9 mouse cellular contexts compared by ENCODE assay signal in the genomic region with DNA sequence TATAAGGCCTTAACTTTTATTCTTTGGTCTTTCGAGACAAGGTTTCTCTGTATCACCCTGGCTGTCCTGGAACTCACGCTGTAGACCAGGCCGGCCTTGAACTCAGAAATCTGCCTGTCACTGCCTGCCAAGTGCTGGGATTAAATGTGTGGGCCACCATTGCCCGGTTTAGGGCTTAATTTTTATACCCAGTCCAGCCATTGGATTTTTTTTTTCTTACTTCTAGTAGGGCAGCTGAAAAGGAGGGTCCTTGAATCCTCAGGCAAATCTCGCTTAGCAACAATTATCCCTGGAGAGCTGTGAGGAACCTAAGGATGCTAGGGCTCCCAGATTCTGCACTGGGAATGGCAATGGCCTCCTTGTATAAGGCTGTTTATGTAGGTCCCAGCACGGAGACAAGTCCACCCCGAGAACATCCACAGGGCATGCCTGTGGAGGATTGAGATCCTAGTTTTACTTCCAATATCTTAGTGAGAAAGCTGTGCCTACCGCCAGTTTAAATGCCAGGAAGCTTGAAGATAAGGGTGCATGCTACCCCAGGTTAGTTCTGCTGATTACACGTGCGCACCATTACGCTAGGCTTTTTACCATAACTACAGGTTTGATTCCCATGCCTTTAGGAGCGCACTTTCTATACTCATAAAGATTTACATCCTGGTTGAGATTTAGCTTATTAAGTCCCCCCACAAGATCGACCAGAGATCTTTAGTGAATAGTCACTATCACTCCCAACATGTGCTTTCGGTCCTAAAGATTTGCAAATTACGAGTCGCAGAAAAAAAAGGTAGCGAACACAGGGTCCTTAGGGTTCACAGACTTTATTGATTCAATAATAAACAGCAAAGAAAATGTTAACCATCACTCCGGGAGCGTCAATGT. TPM values are rescaled to one million over a fixed set of nuclear protein-coding genes. Genes with fewer than 3 reads are reported as not detected.
DNase-seq lines count a peak whose midpoint lies in the region; ATAC-seq and TF ChIP-seq lines count a peak whose summit lies in the region.
"Had no signal": no experiment of that assay in that cellular context is flagged by ENCODE, and none has a peak within 500 bp of the region (broad histone marks: within the 10 kb centered on the region; RNA-seq: fewer than 3 reads in every experiment).

No protein-coding gene starts in this region.

- no peaks in the 10 kb centered on the region for H3K27me3 ChIP-seq in intestine, embryonic 14.5 days (replicated peaks; ENCODE audit: control insufficient read depth, insufficient read depth, low read length)
- no peaks in the 10 kb centered on the region for H3K27me3 ChIP-seq in myocyte (ENCODE audit: control insufficient read depth, insufficient read depth, insufficient read length)

- peak overlapping the region; percentile 85 for H3K4me2 ChIP-seq in intestine, embryonic 14.5 days (ENCODE audit: low read length)
- peak overlapping the region; percentile 95 for H3K4me2 ChIP-seq in myocyte (ENCODE audit: low read depth)

- DNase-seq in layer of hippocampus, adult 2 months (ENCODE audit: low spot score in 2 of 2), result no peak
- no peak for DNase-seq in layer of hippocampus, postnatal 25 days (ENCODE audit: extremely low spot score in 1 of 2, low spot score in 1 of 2)
- DNase-seq in c-Kit-positive CD71-positive TER-119-positive erythroid progenitor cells, embryonic 14.5 days (ENCODE audit: low spot score), result peak; percentile 59
- DNase-seq in intestine, embryonic 14.5 days (ENCODE audit: low spot score), result peak; percentile 55
- no peak for DNase-seq in gastrocnemius, postnatal 4 days (ENCODE audit: low spot score in 2 of 2)
- DNase-seq in thymus, postnatal 25 days, result no peak
- no peak for DNase-seq in spleen, postnatal 14 days (ENCODE audit: low spot score in 2 of 2)

- peak overlapping the region; percentile 94 for H3K27ac ChIP-seq in layer of hippocampus, adult 2 months
- H3K27ac ChIP-seq in intestine, embryonic 14.5 days (ENCODE audit: low read depth), result peak overlapping the region; percentile 88

- H3K9ac ChIP-seq in intestine, embryonic 14.5 days (ENCODE audit: low read length), result peak overlapping the region; percentile 97

- H3K4me1 ChIP-seq in intestine, embryonic 14.5 days (replicated peaks; ENCODE audit: control insufficient read depth, insufficient read depth, low read length), result peaks cover 13% of the 10 kb centered on the region

- H3K4me3 ChIP-seq in layer of hippocampus, adult 2 months, result peak overlapping the region; percentile 64
- peak overlapping the region; percentile 79 for H3K4me3 ChIP-seq in intestine, embryonic 14.5 days (ENCODE audit: low read depth, low read length)
- H3K4me3 ChIP-seq in myocyte, result peak overlapping the region; percentile 53

- H3K9me3 ChIP-seq in intestine, embryonic 14.5 days (ENCODE audit: control insufficient read depth, low read length), result no peaks in the 10 kb centered on the region

- WGBS in intestine, embryonic 14.5 days, result 18% methylated on average over 19 of the region's 19 CpGs

- peaks cover 23% of the 10 kb centered on the region for H3K79me2 ChIP-seq in myocyte (ENCODE audit: control insufficient read depth, insufficient read depth)

- H3K36me3 ChIP-seq in intestine, embryonic 14.5 days (ENCODE audit: control insufficient read depth, insufficient read depth, low read length), result peaks cover 15% of the 10 kb centered on the region
- H3K36me3 ChIP-seq in myocyte (ENCODE audit: control insufficient read depth, insufficient read depth), result no peaks in the 10 kb centered on the region

- TF ChIP-seq CTCF in layer of hippocampus, adult 2 months (conservative IDR thresholded peaks at IDR 0.05), result no peak

- ATAC-seq in intestine, embryonic 14.5 days (replicated peaks; ENCODE audit: low FRiP score, low TSS enrichment, low read depth), result no peak

- no peak for TF ChIP-seq POLR2A in myocyte (IDR thresholded peaks at IDR 0.05; ENCODE audit: insufficient read length, low read depth)

- peak overlapping the region; percentile 6 for H3ac ChIP-seq in myocyte (ENCODE audit: control insufficient read depth, insufficient read length)

TF ChIP-seq in myocyte, 11 proteins besides CTCF, POLR2A, EP300 and RAD21:
- TF ChIP-seq POLR2AphosphoS2 (IDR thresholded peaks at IDR 0.05; ENCODE audit: insufficient read length, low read depth) (no peak), MYOD1 (IDR thresholded peaks at IDR 0.05; ENCODE audit: control insufficient read depth in 1 of 3, insufficient read length in 2 of 3, low read depth in 2 of 3) (no peak), TCF12 (IDR thresholded peaks at IDR 0.05; ENCODE audit: insufficient read depth, poor library complexity, severe bottlenecking) (no peak), USF1 (IDR thresholded peaks at IDR 0.05; ENCODE audit: low read depth) (no peak), TCF3 (IDR thresholded peaks at IDR 0.05; ENCODE audit: insufficient read length, low read depth) (no peak), CEBPB (IDR thresholded peaks at IDR 0.05; ENCODE audit: insufficient read depth, poor library complexity, severe bottlenecking) (no peak), MAX (IDR thresholded peaks at IDR 0.05; ENCODE audit: low read depth) (no peak), E2F4 (IDR thresholded peaks at IDR 0.05; ENCODE audit: insufficient read depth) (no peak), REST (IDR thresholded peaks at IDR 0.05; ENCODE audit: insufficient read depth, insufficient read length) (no peak), SRF (IDR thresholded peaks at IDR 0.05; ENCODE audit: control insufficient read depth, insufficient read length, low read depth) (no peak), MYOG (IDR thresholded peaks at IDR 0.05; ENCODE audit: control insufficient read depth in 1 of 3, insufficient read depth in 1 of 3, insufficient read length in 2 of 3, low read depth in 2 of 3) (no peak)

RNA-seq across cellular contexts. Expression of gene 1810009A15Rik, which starts 0.8 kb away (rescaled TPM):
- 10 to 100 TPM; 25.3 to 30.0 TPM for total RNA-seq in layer of hippocampus, adult 2 months (2021)
- 10 to 100 TPM; 22.0 to 25.7 TPM for total RNA-seq in layer of hippocampus, postnatal 25 days (2021)
- polyA plus RNA-seq in intestine, embryonic 14.5 days (2014; fragmentation: Nextera tagmentation; extraction: Ambion mirVana), result 92.8 and 95.9 TPM in 2 replicates
- polyA plus RNA-seq in myocyte (2012; fragmentation: generic; extraction: Trizol), result 73.1 TPM
- 10 to 100 TPM; 30.0 to 30.9 TPM for total RNA-seq in gastrocnemius, postnatal 4 days (2021)

RNA-seq across cellular contexts. Expression of gene Gm49416, which starts 0.9 kb away (rescaled TPM):
- total RNA-seq in layer of hippocampus, adult 2 months (2021), result 1 to 10 TPM; 2.0 to 2.9 TPM
- total RNA-seq in layer of hippocampus, postnatal 25 days (2021), result 1 to 10 TPM; 1.6 to 2.2 TPM
- polyA plus RNA-seq in intestine, embryonic 14.5 days (2014; fragmentation: Nextera tagmentation; extraction: Ambion mirVana), result not detected in 2 replicates
- polyA plus RNA-seq in myocyte (2012; fragmentation: generic; extraction: Trizol), result 0.44 TPM
- 1 to 10 TPM; 1.5 to 2.9 TPM for total RNA-seq in gastrocnemius, postnatal 4 days (2021)
- total RNA-seq: common myeloid progenitor, adult 5-6 weeks had no signal

RNA-seq across cellular contexts. Expression of gene Gm49403, which starts 4.1 kb away (rescaled TPM):
- total RNA-seq in layer of hippocampus, adult 2 months (2021), result not detected
- not detected for total RNA-seq in layer of hippocampus, postnatal 25 days (2021)
- polyA plus RNA-seq in intestine, embryonic 14.5 days (2014; fragmentation: Nextera tagmentation; extraction: Ambion mirVana), result not detected in 2 replicates
- polyA plus RNA-seq in myocyte (2012; fragmentation: generic; extraction: Trizol), result not detected
- not detected for total RNA-seq in gastrocnemius, postnatal 4 days (2021)
- total RNA-seq: common myeloid progenitor, adult 5-6 weeks had no signal

RNA-seq across cellular contexts. Expression of gene Lbhd1, which starts 4.3 kb away (rescaled TPM):
- total RNA-seq in layer of hippocampus, adult 2 months (2021), result 1 to 10 TPM; 4.8 to 6.6 TPM
- total RNA-seq in layer of hippocampus, postnatal 25 days (2021), result 10 to 100 TPM; 10.1 to 16.2 TPM
- 78.6 and 79.2 TPM in 2 replicates for polyA plus RNA-seq in intestine, embryonic 14.5 days (2014; fragmentation: Nextera tagmentation; extraction: Ambion mirVana)
- 3.3 TPM for polyA plus RNA-seq in myocyte (2012; fragmentation: generic; extraction: Trizol)
- total RNA-seq in gastrocnemius, postnatal 4 days (2021), result 10 to 100 TPM in 1 of 2 experiments, 1 to 10 TPM in 1; 2.4 to 11.4 TPM

RNA-seq across cellular contexts. Expression of gene Ints5, which starts 5.0 kb away (rescaled TPM):
- total RNA-seq in layer of hippocampus, adult 2 months (2021), result 10 to 100 TPM; 24.4 to 25.6 TPM
- 10 to 100 TPM; 26.1 to 27.0 TPM for total RNA-seq in layer of hippocampus, postnatal 25 days (2021)
- 37.5 and 44.5 TPM in 2 replicates for polyA plus RNA-seq in intestine, embryonic 14.5 days (2014; fragmentation: Nextera tagmentation; extraction: Ambion mirVana)
- 23.2 TPM for polyA plus RNA-seq in myocyte (2012; fragmentation: generic; extraction: Trizol)
- 10 to 100 TPM; 19.0 to 20.1 TPM for total RNA-seq in gastrocnemius, postnatal 4 days (2021)

Comparison
In these comparisons a context has a peak if more than half of its experiments do, and no peak if none do; other contexts are left out.
1. DNase-seq: peak in c-Kit-positive CD71-positive TER-119-positive erythroid progenitor cells, embryonic 14.5 days (single experiment) and intestine, embryonic 14.5 days (single experiment); none in layer of hippocampus, adult 2 months (0 of 2), layer of hippocampus, postnatal 25 days (0 of 2), gastrocnemius, postnatal 4 days (0 of 2), thymus, postnatal 25 days (single experiment) and spleen, postnatal 14 days (0 of 2).
2. Peak in every context shown above with its lines, with median percentiles within 50 percentile points of each other: H3K4me3 ChIP-seq.